Mouse (Mus musculus) neural tube, embryonic 15.5 days (tissue): ENCODE measurements around the gene Cox7b. TPM values are rescaled to one million over a fixed set of nuclear protein-coding genes. Genes with fewer than 3 reads are reported as not detected.

Source experiments
- ATAC-seq: fragments of 200-750 bp; cut with Nextera tagmentation; 2 replicates; pipeline ENCODE4 v1.8.0; 2017; ENCODE audit warnings: mild to moderate bottlenecking, moderate TSS enrichment, moderate library complexity; ENCODE audit not compliant: low FRiP score
- H3K27ac ChIP-seq: fragments of 300-500 bp; sonication (generic); replicated peaks from 2 replicates; pipeline ENCODE4 v1.5.1; 2015; ENCODE audit warnings: mild to moderate bottlenecking, inconsistent platforms
- H3K27me3 ChIP-seq: fragments of 300-500 bp; sonication (generic); replicated peaks from 2 replicates; pipeline ENCODE4 v1.6.1; 2015; ENCODE audit warnings: inconsistent platforms
- H3K36me3 ChIP-seq: fragments of 300-500 bp; sonication (generic); 2 replicates; pipeline ENCODE4 v1.6.1; 2015; ENCODE audit warnings: inconsistent platforms
- H3K4me1 ChIP-seq: fragments of 300-500 bp; sonication (generic); 2 replicates; pipeline ENCODE4 v1.6.1; 2015; ENCODE audit warnings: inconsistent platforms
- H3K4me2 ChIP-seq: fragments of 300-500 bp; sonication (generic); 2 replicates; pipeline ENCODE4 v1.6.1; 2015; ENCODE audit warnings: inconsistent platforms, mild to moderate bottlenecking, moderate library complexity
- H3K4me3 ChIP-seq: fragments of 300-500 bp; sonication (generic); replicated peaks from 2 replicates; pipeline ENCODE4 v1.5.1; 2015; ENCODE audit warnings: mild to moderate bottlenecking, inconsistent platforms
- H3K9ac ChIP-seq: fragments of 300-500 bp; sonication (generic); replicated peaks from 2 replicates; pipeline ENCODE4 v1.6.1; 2015; ENCODE audit warnings: mild to moderate bottlenecking, inconsistent platforms
- H3K9me3 ChIP-seq: fragments of 300-500 bp; sonication (generic); replicated peaks from 2 replicates; pipeline ENCODE4 v1.6.1; 2016; ENCODE audit warnings: inconsistent platforms
- WGBS: fragments of 180-500 bp; shearing (Covaris S2); methylation state at CpG from one replicate; pipeline ENCODE4 v1.1.7; 2015; ENCODE audit warnings: mixed read lengths; 5-methylcytosine and 5-hydroxymethylcytosine counted together
- polyA plus RNA-seq: library from polyadenylated mRNA; unstranded; fragments of >200 nt; fragmentation: Nextera tagmentation; extraction: Ambion mirVana; gene quantifications from 2 replicates; pipeline ENCODE4 v1.2.1, GENCODE M21; 2015

Gene Cox7b
- polyA plus RNA-seq, 1 experiment from 2014 or later = 530 TPM

- Histone ChIP-seq H3K4me1 (peaks cover 4% of the 10 kb centered on the region; the same call in 1 of the 2 replicates), H3K27ac (peak overlapping the region; percentile 78), H3K27me3 (no peaks in the 10 kb centered on the region), H3K9ac (peak overlapping the region; percentile 53), H3K4me2 (peak overlapping the region; percentile 56), H3K36me3 (no peaks in the 10 kb centered on the region), H3K4me3 (peak overlapping the region; percentile 54), H3K9me3 (no peaks in the 10 kb centered on the region)
- ATAC-seq = no peak
- 20% methylated on average over 8 of the region's 8 CpGs for WGBS
Observed at GRCm38 (mm10) chrX:106027343-106027674, 11.8 kb downstream of the Cox7b start.

GRCm38 (mm10) chrX:106030176-106030575 lies 14.7 kb downstream of the Cox7b start:
- no peaks in the 10 kb centered on the region for H3K9me3 ChIP-seq
- H3K9ac ChIP-seq = no peak overlapping the region
- ATAC-seq = no peak
- peaks cover 4% of the 10 kb centered on the region; the same call in 1 of the 2 replicates for H3K4me1 ChIP-seq
- H3K4me3 ChIP-seq = no peak overlapping the region
- H3K36me3 ChIP-seq = no peaks in the 10 kb centered on the region
- no peaks in the 10 kb centered on the region for H3K27me3 ChIP-seq
- WGBS = 76% methylated on average over 5 of the region's 5 CpGs
- no peak overlapping the region for H3K27ac ChIP-seq
- H3K4me2 ChIP-seq = no peak overlapping the region

- no peak overlapping the region for H3K4me2 ChIP-seq
- peaks cover 4% of the 10 kb centered on the region; the same call in 1 of the 2 replicates for H3K4me1 ChIP-seq
- H3K9ac ChIP-seq = no peak overlapping the region
- H3K36me3 ChIP-seq = no peaks in the 10 kb centered on the region
- no peak for ATAC-seq
- H3K9me3 ChIP-seq = no peaks in the 10 kb centered on the region
- no peak overlapping the region for H3K27ac ChIP-seq
- no peak overlapping the region for H3K4me3 ChIP-seq
- H3K27me3 ChIP-seq = no peaks in the 10 kb centered on the region
Observed at GRCm38 (mm10) chrX:106031124-106031523, 15.6 kb downstream of the Cox7b start.

- Histone ChIP-seq H3K27ac (no peak overlapping the region), H3K27me3 (0 out of 2 replicates have a peak, but pooled peaks cover 3% of the 10 kb centered on the region), H3K36me3 (no peaks in the 10 kb centered on the region), H3K9me3 (no peaks in the 10 kb centered on the region), H3K4me3 (no peak overlapping the region), H3K4me2 (no peak overlapping the region), H3K4me1 (no peaks in the 10 kb centered on the region), H3K9ac (no peak overlapping the region)
- 64% methylated on average over 2 of the region's 2 CpGs for WGBS
- ATAC-seq = no peak
Observed at GRCm38 (mm10) chrX:106035727-106036126, 20.2 kb downstream of the Cox7b start.

GRCm38 (mm10) chrX:106037185-106037752 lies 21.8 kb downstream of the Cox7b start:
- Histone ChIP-seq H3K36me3 (no peaks in the 10 kb centered on the region), H3K9ac (no peak overlapping the region), H3K27me3 (0 out of 2 replicates have a peak, but pooled peaks cover 5% of the 10 kb centered on the region), H3K4me1 (no peaks in the 10 kb centered on the region), H3K27ac (no peak overlapping the region), H3K4me2 (no peak overlapping the region), H3K4me3 (no peak overlapping the region), H3K9me3 (no peaks in the 10 kb centered on the region)
- ATAC-seq = no peak
- 76% methylated on average over 3 of the region's 3 CpGs for WGBS

GRCm38 (mm10) chrX:106043863-106044617 lies 28.5 kb downstream of the Cox7b start:
- Histone ChIP-seq H3K27me3 (0 out of 2 replicates have a peak, but pooled peaks cover 2% of the 10 kb centered on the region), H3K9me3 (no peaks in the 10 kb centered on the region), H3K4me1 (no peaks in the 10 kb centered on the region; the same call in 1 of the 2 replicates), H3K36me3 (no peaks in the 10 kb centered on the region), H3K9ac (no peak overlapping the region), H3K4me2 (no peak overlapping the region), H3K27ac (0 out of 2 replicates have a peak overlapping the region, but pooled peaks have one; percentile 23), H3K4me3 (no peak overlapping the region)
- WGBS = 47% methylated on average over 8 of the region's 8 CpGs
- ATAC-seq = no peak

- Histone ChIP-seq H3K9me3 (no peaks in the 10 kb centered on the region), H3K27me3 (0 out of 2 replicates have a peak, but pooled peaks cover 2% of the 10 kb centered on the region), H3K4me3 (no peak overlapping the region), H3K27ac (no peak overlapping the region), H3K4me2 (no peak overlapping the region), H3K9ac (no peak overlapping the region), H3K36me3 (no peaks in the 10 kb centered on the region), H3K4me1 (no peaks in the 10 kb centered on the region; the same call in 1 of the 2 replicates)
- 43% methylated on average over 2 of the region's 2 CpGs for WGBS
- ATAC-seq = no peak
Observed at GRCm38 (mm10) chrX:106045455-106045854, 30.0 kb downstream of the Cox7b start.

GRCm38 (mm10) chrX:106045928-106046327 lies 30.4 kb downstream of the Cox7b start:
- Histone ChIP-seq H3K4me3 (no peak overlapping the region), H3K9ac (no peak overlapping the region), H3K4me1 (no peaks in the 10 kb centered on the region; the same call in 1 of the 2 replicates), H3K4me2 (no peak overlapping the region), H3K36me3 (no peaks in the 10 kb centered on the region), H3K9me3 (no peaks in the 10 kb centered on the region), H3K27me3 (0 out of 2 replicates have a peak, but pooled peaks cover 1% of the 10 kb centered on the region), H3K27ac (no peak overlapping the region; the same call in 1 of the 2 replicates)
- no peak for ATAC-seq
- 81% methylated on average over 9 of the region's 9 CpGs for WGBS

GRCm38 (mm10) chrX:106048191-106048590 lies 32.7 kb downstream of the Cox7b start:
- H3K9me3 ChIP-seq = no peaks in the 10 kb centered on the region
- no peak overlapping the region for H3K9ac ChIP-seq
- H3K27me3 ChIP-seq = no peaks in the 10 kb centered on the region
- no peaks in the 10 kb centered on the region; the same call in 1 of the 2 replicates for H3K4me1 ChIP-seq
- H3K27ac ChIP-seq = no peak overlapping the region
- ATAC-seq = no peak
- no peak overlapping the region for H3K4me3 ChIP-seq
- 95% methylated on average over 1 of the region's 1 CpGs for WGBS
- no peak overlapping the region for H3K4me2 ChIP-seq
- H3K36me3 ChIP-seq = no peaks in the 10 kb centered on the region

Other genes with a start within 250 kb of the Cox7b start
- 224 TPM in 2 replicates for gene Atrx, start 86.3 kb upstream of the Cox7b start, polyA plus RNA-seq
- gene Magt1, start 3.8 kb upstream of the Cox7b start, polyA plus RNA-seq = 20.0 and 28.4 TPM in 2 replicates
- gene Atp7a, start 11.6 kb downstream of the Cox7b start, polyA plus RNA-seq = 9.5 and 11.8 TPM in 2 replicates
- 0.29 and 0.59 TPM in 2 replicates for gene Tlr13, start 127.5 kb downstream of the Cox7b start, polyA plus RNA-seq
- gene Pgk1, start 171.4 kb downstream of the Cox7b start, polyA plus RNA-seq = 288 and 308 TPM in 2 replicates
- gene Taf9b, start 205.5 kb downstream of the Cox7b start, polyA plus RNA-seq = 19.9 and 21.4 TPM in 2 replicates
- gene Fnd3c2, start 239.7 kb downstream of the Cox7b start, polyA plus RNA-seq = not detected in 2 replicates